Mouse (Mus musculus) liver, embryonic 15.5 days (tissue): Measurements from ENCODE around the gene Fcrlb. TPM values are rescaled to one million over a fixed set of nuclear protein-coding genes. Genes with fewer than 3 reads are reported as not detected.

ENCODE experiments used
- ATAC-seq: fragments of 200-750 bp; cut with Nextera tagmentation; 2 replicates; pipeline ENCODE4 v1.8.0; 2017; ENCODE audit warnings: moderate number of reproducible peaks, mild to moderate bottlenecking, moderate library complexity; ENCODE audit not compliant: insufficient read depth
- H3K27ac ChIP-seq: fragments of 300-500 bp; sonication (generic); replicated peaks from 2 replicates; pipeline ENCODE4 v1.5.1; 2015; ENCODE audit warnings: mild to moderate bottlenecking, inconsistent platforms
- H3K27me3 ChIP-seq: fragments of 300-500 bp; sonication (generic); 2 replicates; pipeline ENCODE4 v1.6.1; 2015; ENCODE audit warnings: mild to moderate bottlenecking, inconsistent platforms
- H3K36me3 ChIP-seq: fragments of 300-500 bp; sonication (generic); replicated peaks from 2 replicates; pipeline ENCODE4 v1.6.1; 2015; ENCODE audit warnings: moderate library complexity, mild to moderate bottlenecking, inconsistent platforms
- H3K4me1 ChIP-seq: fragments of 300-500 bp; sonication (generic); replicated peaks from 2 replicates; pipeline ENCODE4 v1.6.1; 2015; ENCODE audit warnings: inconsistent platforms
- H3K4me2 ChIP-seq: fragments of 300-500 bp; sonication (generic); 2 replicates; pipeline ENCODE4 v1.6.1; 2015; ENCODE audit warnings: moderate library complexity, mild to moderate bottlenecking, inconsistent platforms
- H3K4me3 ChIP-seq: fragments of 300-500 bp; sonication (generic); replicated peaks from 2 replicates; pipeline ENCODE4 v1.5.1; 2015; ENCODE audit warnings: mild to moderate bottlenecking, inconsistent platforms
- H3K9ac ChIP-seq: fragments of 300-500 bp; sonication (generic); 2 replicates; pipeline ENCODE4 v1.6.1; 2015; ENCODE audit warnings: moderate library complexity, mild to moderate bottlenecking, inconsistent platforms
- H3K9me3 ChIP-seq: fragments of 300-500 bp; sonication (generic); replicated peaks from 2 replicates; pipeline ENCODE4 v1.6.1; 2016; ENCODE audit warnings: inconsistent platforms
- WGBS: fragments of 180-500 bp; shearing (Covaris S2); methylation state at CpG from one replicate; pipeline ENCODE4 v1.1.7; 2015; ENCODE audit warnings: mixed read lengths; ENCODE audit not compliant: insufficient replicate concordance; 5-methylcytosine and 5-hydroxymethylcytosine counted together
- polyA plus RNA-seq: library from polyadenylated mRNA; unstranded; fragments of >200 nt; fragmentation: Nextera tagmentation; extraction: Ambion mirVana; gene quantifications from 2 replicates; pipeline ENCODE4 v1.2.1, GENCODE M21; 2015

The Fcrlb gene
- polyA plus RNA-seq, 1 experiment from 2014 or later: 0.07 TPM

DNA sequence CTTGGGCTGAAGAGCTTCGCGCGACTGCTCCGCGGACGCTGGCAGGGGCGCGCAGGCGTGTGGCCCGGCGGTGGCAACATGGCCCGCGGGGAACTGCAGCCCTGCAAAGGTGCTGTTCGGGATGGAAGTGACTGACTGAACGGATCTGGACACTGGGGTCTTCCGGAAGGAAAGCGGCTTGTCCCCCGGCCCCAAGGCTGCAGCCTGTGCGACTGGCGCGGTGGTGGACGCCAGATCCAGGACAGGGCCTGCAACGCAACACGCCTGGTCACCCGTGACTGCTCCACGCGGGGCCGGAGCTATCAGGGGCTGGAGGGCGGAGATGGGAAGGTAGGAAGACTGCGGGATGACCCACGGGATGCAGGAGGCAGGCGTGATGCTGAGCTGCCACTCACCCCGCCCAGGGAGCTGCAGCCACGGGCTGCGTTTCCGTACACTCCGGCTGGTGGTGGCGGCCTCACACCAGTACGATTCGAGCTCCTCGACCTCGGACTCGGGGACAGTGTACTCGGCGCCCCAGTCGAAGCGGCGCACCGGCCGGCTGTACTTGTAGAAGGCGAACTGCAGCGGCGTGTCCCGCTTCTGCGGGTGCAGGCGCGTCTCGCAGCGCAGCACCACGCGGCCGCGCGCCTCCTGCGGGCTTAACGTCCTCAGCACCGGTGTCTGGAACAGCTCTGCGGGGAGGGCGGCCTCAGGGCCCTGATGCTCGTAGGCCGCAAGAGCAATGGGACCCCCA, 5.1 kb downstream of the Fcrlb start:
- Histone ChIP-seq H3K4me3 (peak overlapping the region; percentile 40), H3K4me2 (peak overlapping the region; percentile 62), H3K4me1 (no peaks in the 10 kb centered on the region; the same call in 1 of the 2 replicates), H3K36me3 (no peaks in the 10 kb centered on the region), H3K9me3 (no peaks in the 10 kb centered on the region), H3K9ac (no peak overlapping the region), H3K27me3 (peaks cover 64% of the 10 kb centered on the region), H3K27ac (no peak overlapping the region)
- no peak for ATAC-seq
- WGBS: under 1% methylated on average over 71 of the region's 71 CpGs

DNA sequence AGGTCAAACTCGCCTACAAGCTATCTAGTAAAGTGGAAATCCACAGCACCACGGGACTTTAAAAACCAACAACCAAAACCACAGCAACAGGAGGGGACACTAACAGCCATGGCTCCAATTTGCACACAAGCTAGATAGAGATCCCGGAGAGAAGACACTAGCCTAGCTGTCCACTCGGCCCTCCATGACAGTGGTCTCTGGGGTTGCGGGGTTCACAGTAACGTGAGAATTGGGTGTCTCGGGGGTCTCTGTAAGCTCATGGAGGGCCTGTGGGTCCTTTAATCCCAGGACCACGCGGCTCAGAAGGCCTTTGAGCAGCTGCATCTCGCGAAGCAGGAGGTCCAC, 5.7 kb downstream of the Fcrlb start:
- Histone ChIP-seq H3K4me1 (no peaks in the 10 kb centered on the region; the same call in 1 of the 2 replicates), H3K27ac (no peak overlapping the region), H3K9ac (no peak overlapping the region), H3K36me3 (no peaks in the 10 kb centered on the region), H3K9me3 (no peaks in the 10 kb centered on the region), H3K4me2 (peak overlapping the region; percentile 62), H3K27me3 (peaks cover 69% of the 10 kb centered on the region), H3K4me3 (peak overlapping the region; percentile 40; the same call in 1 of the 2 replicates)
- ATAC-seq: no peak
- WGBS: 24% methylated on average over 11 of the region's 11 CpGs

DNA sequence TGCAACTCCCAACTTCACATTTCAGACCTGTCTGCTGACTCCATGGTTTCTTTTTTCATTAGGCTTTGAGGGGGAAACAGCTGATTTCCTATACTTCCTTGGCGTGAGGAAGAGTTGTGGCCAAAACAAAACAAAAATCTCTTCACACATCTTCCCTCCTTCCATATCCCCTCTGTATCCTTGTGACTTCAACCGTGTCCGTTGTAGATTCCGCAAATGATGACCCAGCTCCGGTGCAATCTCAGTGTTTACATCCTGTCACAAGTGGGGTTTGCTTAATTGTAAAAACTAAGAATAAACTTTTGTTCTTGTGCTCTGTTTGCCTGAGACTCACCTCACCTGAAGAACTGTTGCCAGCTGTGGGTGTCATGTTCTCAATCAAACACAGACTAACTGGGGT, 9.3 kb downstream of the Fcrlb start:
- no peak for ATAC-seq
- Histone ChIP-seq H3K27ac (no peak overlapping the region), H3K4me1 (peaks cover 7% of the 10 kb centered on the region), H3K9me3 (no peaks in the 10 kb centered on the region), H3K4me2 (no peak overlapping the region), H3K4me3 (no peak overlapping the region), H3K36me3 (no peaks in the 10 kb centered on the region), H3K27me3 (peaks cover 51% of the 10 kb centered on the region), H3K9ac (no peak overlapping the region)
- WGBS: 34% methylated on average over 5 of the region's 5 CpGs

DNA sequence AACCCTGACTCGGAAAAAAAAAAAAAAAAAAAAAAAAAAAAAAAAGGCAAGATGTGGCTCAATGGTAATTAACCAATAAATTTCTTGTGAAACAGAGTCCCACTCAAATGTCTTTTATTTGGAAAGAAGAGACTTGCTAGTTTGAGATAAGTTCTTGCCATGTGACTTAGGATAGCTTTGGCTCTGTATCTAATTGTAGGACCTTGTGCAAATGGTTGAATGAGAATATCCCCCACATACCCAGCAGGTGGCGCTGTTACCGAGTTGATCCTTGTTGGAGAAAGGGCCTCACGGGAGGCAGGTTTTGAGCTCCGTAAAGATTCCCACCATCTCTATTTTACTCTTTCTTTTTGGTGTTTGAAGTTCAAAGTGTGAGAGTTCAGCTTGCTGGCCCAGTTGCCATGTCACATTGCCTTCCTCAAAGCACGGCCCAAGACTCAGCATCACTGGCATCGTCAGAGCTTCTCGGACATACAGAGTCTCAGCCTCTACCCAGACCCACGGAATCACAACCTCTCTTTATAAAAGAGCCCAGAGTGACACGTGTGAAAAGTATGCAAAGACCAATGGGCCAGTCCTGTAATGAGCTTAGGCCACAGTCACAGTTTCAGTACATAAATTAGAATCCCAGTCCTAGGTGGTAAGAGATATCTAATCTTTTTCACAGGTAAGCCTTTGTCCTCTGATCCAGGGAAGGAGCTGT, 11.1 kb downstream of the Fcrlb start:
- WGBS: 31% methylated on average over 10 of the region's 10 CpGs
- Histone ChIP-seq H3K9ac (no peak overlapping the region), H3K4me2 (peak overlapping the region; percentile 53)

DNA sequence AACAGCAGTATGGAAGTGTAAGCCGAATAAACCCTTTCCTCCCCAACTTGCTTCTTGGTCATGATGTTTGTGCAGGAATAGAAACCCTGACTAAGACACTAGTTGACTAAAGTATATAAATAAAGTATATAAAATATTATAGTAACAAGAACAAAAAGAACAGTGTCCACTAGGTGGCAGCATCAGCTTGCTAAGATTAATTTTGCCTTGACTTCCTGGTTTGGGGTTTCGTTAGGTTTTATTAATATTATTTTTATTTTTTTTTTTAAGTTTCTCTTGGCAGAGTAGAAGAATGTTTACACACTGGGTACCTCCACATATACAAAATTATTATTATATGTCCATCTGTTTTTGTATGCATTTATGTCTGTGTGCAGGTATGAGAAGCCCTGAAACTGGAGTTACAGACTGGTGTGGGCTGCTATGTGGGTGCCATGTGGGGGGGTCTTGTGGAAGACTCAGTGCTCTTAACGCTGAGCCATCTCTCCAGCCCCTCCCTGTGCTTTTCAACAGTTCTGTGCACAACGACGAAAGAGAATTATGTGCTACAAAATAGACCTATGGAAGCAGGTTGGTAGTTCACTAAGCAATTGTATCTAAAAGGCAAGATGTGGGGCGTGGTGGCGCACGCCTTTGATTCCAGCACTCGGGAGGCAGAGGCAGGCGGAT, 11.8 kb downstream of the Fcrlb start:
- 22% methylated on average over 10 of the region's 10 CpGs for WGBS
- Histone ChIP-seq H3K27ac (no peak overlapping the region), H3K9ac (no peak overlapping the region), H3K4me3 (peak overlapping the region; percentile 17; the same call in 1 of the 2 replicates), H3K4me2 (peak overlapping the region; percentile 53), H3K27me3 (peaks cover 35% of the 10 kb centered on the region), H3K4me1 (peaks cover 7% of the 10 kb centered on the region), H3K9me3 (no peaks in the 10 kb centered on the region), H3K36me3 (no peaks in the 10 kb centered on the region)
- no peak for ATAC-seq

More for the DNA sequence above, 11.1 kb downstream of the Fcrlb start:
- H3K9me3 ChIP-seq: no peaks in the 10 kb centered on the region
- peaks cover 7% of the 10 kb centered on the region for H3K4me1 ChIP-seq
- H3K27me3 ChIP-seq: peaks cover 43% of the 10 kb centered on the region
- H3K36me3 ChIP-seq: no peaks in the 10 kb centered on the region
- H3K27ac ChIP-seq: no peak overlapping the region
- no peak overlapping the region for H3K4me3 ChIP-seq
- no peak for ATAC-seq

DNA sequence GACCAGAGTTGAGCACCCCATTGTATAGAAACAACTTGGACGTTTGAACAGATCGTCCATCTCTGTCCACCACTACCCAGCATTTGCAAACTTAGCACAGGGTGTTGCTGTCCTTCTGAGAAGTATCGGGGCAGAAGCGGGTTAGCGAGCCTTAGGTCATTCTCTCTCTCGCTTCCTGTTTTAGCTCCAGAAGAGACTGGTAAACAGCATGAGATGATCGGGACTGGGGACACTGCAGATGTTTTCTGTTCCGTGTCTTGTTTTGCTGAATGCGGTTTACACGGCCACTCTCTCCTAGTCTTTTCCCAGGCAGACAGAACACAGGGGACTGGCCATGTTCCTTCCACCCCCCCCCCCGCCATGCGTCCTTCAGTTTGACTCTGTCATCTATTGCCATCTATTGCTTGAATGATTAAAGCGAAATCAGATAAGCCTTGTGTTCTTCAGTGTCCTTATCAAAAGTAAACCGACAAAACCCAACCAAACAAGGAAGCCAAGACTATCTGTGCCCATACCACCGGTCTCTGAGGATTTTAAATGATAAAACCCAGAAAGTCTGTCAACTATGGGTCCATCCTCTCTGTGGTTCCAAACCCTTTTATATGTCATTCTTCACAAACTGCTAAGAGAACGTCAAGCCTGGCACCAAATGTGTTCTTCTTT, 14.2 kb downstream of the Fcrlb start:
- Histone ChIP-seq H3K27ac (no peak overlapping the region), H3K4me2 (no peak overlapping the region), H3K4me1 (peaks cover 7% of the 10 kb centered on the region), H3K4me3 (no peak overlapping the region), H3K36me3 (no peaks in the 10 kb centered on the region), H3K27me3 (peaks cover 28% of the 10 kb centered on the region), H3K9me3 (no peaks in the 10 kb centered on the region), H3K9ac (no peak overlapping the region)
- no peak for ATAC-seq
- 30% methylated on average over 16 of the region's 16 CpGs for WGBS

DNA sequence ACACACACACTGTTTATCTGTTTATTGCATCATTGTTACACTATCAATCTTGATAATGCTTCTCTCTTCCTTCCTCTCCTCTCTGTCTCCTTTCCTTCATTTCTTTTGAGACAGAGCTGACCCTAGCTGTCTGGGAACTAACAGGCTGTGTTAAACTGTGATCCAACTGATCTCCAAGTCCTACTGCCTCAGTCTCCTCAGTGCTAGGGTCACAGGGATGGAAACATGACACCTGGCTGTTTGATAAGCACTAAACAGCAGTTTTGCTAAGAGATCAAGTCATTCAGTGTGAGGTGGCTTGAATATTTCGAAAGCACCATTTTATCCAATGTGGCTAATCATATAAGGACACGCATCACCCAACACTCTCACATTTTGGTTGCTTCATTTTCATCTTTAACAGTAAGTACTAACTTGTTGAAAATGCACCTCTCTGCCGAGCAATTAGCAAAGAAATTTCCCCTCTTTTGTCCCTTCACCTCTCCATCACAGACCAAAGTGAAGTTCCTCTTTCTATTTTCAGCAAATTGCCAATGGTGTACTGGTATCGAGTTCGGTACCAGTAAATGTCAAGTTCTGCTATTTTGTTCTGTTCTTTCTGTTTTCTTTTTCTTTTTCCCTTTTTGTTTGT, 16.0 kb downstream of the Fcrlb start:
- WGBS: 29% methylated on average over 5 of the region's 5 CpGs
- H3K4me1 ChIP-seq: peaks cover 6% of the 10 kb centered on the region
- no peak overlapping the region for H3K4me3 ChIP-seq
- H3K27me3 ChIP-seq: peaks cover 13% of the 10 kb centered on the region
- H3K9me3 ChIP-seq: no peaks in the 10 kb centered on the region
- no peaks in the 10 kb centered on the region for H3K36me3 ChIP-seq
- no peak overlapping the region for H3K9ac ChIP-seq
- no peak for ATAC-seq
- no peak overlapping the region for H3K4me2 ChIP-seq
- no peak overlapping the region for H3K27ac ChIP-seq

DNA sequence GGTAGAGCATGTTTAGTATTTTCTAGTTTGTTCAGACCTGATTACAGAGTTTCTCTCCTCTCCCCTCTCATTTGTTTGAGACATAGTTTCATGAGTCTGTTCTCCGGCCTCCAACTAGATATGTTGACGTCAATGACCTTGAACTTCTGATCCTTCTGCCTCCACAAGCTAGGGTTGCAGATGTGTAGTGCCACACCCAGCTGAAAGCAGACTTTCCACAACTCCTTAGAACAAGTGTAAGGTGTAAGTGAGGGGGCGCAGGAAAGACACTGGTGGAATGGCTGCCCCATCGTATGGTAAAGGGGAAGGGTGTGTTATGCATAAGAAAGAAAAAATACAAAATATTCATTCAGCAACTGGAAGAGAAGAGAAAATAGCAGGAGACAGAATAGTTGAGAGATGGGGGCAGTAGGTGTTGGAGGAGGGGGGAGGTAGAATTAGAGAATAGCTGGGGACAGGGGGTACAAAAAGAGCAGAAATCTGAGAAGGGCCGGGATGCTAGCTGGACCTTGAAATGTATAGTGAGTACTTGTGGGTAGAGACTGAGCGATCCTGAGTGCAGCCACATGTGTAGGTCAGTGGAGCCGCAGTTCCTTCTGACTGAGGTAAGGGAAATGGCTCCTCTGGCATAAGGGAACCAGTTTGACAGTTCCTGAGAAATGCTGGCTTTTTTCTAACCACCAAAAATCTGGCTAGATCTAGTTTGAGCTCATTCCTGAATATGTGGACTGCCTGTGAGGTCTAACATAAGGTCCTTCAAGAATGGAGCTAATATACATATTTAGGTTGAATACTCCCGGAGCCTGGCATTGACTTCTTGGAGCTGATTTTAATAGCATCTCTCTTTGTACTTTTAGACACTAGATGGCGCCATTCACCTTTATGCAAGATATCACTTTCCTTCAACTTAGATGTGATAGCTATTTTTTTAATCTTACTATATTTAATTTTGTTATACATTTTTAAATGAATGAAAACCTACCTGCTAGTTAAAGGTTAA, 17.8 kb downstream of the Fcrlb start:
- no peak overlapping the region for H3K4me3 ChIP-seq
- no peaks in the 10 kb centered on the region for H3K9me3 ChIP-seq
- H3K9ac ChIP-seq: no peak overlapping the region
- no peak overlapping the region for H3K4me2 ChIP-seq
- WGBS: 50% methylated on average over 9 of the region's 9 CpGs
- H3K27me3 ChIP-seq: peaks cover 12% of the 10 kb centered on the region
- H3K36me3 ChIP-seq: no peaks in the 10 kb centered on the region
- ATAC-seq: no peak
- no peaks in the 10 kb centered on the region for H3K4me1 ChIP-seq
- H3K27ac ChIP-seq: no peak overlapping the region

DNA sequence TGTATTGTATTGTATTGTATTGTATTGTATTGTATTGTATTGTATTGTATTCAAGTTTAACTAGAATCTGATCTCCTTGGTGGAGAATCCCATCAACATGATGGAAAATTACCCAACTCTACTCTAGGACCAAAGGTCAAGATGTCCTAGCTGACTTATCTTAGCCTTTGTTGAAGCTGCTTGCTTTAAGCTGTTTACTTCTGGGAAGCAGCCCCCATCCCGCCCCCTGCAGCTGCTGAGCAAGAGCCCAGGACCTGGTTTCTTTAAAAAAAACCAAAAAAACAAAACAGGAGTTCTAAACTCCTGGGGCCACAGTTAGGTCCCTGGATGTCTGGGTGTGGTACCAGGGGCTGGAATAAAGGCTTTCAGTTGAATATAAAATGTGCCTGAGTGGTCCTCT, 20.5 kb downstream of the Fcrlb start:
- Histone ChIP-seq H3K4me3 (no peak overlapping the region), H3K4me1 (no peaks in the 10 kb centered on the region), H3K27me3 (no peaks in the 10 kb centered on the region; the same call in 1 of the 2 replicates), H3K9ac (no peak overlapping the region), H3K4me2 (no peak overlapping the region), H3K36me3 (no peaks in the 10 kb centered on the region), H3K9me3 (no peaks in the 10 kb centered on the region), H3K27ac (no peak overlapping the region)
- WGBS: 45% methylated on average over 1 of the region's 1 CpGs
- ATAC-seq: no peak

DNA sequence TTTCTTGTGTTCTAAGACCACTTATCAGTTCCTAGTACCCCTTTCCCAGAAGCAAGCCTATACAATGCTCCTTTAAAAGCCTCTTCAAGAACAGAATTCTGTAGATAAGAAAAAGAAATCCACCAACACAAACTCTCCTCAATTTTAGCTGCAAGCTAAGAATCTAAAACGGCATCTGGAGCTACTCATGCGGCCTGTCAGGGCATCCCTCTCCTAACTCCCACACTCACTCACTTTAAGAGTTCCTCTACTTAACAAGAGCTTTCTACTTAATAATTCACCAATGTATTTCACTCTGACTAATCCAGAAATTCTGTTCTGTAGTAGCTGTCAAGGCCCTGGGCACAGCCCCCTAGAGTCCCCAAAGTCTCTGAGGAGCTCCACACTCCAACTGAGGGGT, 21.1 kb downstream of the Fcrlb start:
- Histone ChIP-seq H3K4me1 (no peaks in the 10 kb centered on the region), H3K27ac (no peak overlapping the region), H3K4me2 (no peak overlapping the region), H3K36me3 (no peaks in the 10 kb centered on the region), H3K9me3 (no peaks in the 10 kb centered on the region), H3K4me3 (no peak overlapping the region), H3K27me3 (no peaks in the 10 kb centered on the region; the same call in 1 of the 2 replicates), H3K9ac (no peak overlapping the region)
- no peak for ATAC-seq
- WGBS: 60% methylated on average over 2 of the region's 2 CpGs
